Mouse (Mus musculus): ENCODE data around the gene Nacad. TPM values are rescaled to one million over a fixed set of nuclear protein-coding genes. Genes with fewer than 3 reads are reported as not detected.

Gene Nacad
- total RNA-seq, 1 experiment from 2014 or later = 0.05 TPM

DNA sequence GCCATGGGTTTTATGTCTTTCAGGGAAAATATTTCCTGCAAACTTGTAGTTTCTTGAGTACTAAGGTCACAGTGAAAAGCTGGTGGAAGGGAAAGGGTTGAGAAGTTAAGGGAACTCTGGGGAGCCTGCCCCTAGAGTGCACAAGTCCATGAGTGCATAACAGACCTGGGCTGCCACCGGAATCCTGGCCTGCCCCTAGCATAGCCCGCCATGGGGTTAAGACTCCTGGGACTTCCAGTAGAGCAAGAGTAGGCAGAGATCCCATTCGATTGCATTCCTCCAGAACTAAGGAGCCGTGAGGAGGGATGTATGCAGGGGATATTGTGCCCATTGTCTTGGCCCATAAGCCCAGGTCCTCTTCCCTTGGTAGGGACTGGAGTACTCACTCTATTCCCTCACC, 44.4 kb downstream of the Nacad start:
- ATAC-seq (replicated peaks in 1 of 2; ENCODE audit: insufficient read depth in 1 of 2, low FRiP score in 2 of 2, low TSS enrichment in 1 of 2, low read depth in 1 of 2, poor library complexity in 2 of 2, severe bottlenecking in 2 of 2) = no peak

GRCm38 (mm10) chr11:6560655-6561360, 45.0 kb downstream of the Nacad start:
- ATAC-seq (replicated peaks in 1 of 2; ENCODE audit: insufficient read depth in 1 of 2, low FRiP score in 2 of 2, low TSS enrichment in 1 of 2, low read depth in 1 of 2, poor library complexity in 2 of 2, severe bottlenecking in 2 of 2) = peak; percentile 77 to 82

- no peak for ATAC-seq (replicated peaks in 1 of 2; ENCODE audit: insufficient read depth in 1 of 2, low FRiP score in 2 of 2, low TSS enrichment in 1 of 2, low read depth in 1 of 2, poor library complexity in 2 of 2, severe bottlenecking in 2 of 2)
Measured at GRCm38 (mm10) chr11:6559996-6560395, 45.9 kb downstream of the Nacad start.

GRCm38 (mm10) chr11:6558234-6558633, 47.6 kb downstream of the Nacad start:
- ATAC-seq (replicated peaks in 1 of 2; ENCODE audit: insufficient read depth in 1 of 2, low FRiP score in 2 of 2, low TSS enrichment in 1 of 2, low read depth in 1 of 2, poor library complexity in 2 of 2, severe bottlenecking in 2 of 2) = no peak

DNA sequence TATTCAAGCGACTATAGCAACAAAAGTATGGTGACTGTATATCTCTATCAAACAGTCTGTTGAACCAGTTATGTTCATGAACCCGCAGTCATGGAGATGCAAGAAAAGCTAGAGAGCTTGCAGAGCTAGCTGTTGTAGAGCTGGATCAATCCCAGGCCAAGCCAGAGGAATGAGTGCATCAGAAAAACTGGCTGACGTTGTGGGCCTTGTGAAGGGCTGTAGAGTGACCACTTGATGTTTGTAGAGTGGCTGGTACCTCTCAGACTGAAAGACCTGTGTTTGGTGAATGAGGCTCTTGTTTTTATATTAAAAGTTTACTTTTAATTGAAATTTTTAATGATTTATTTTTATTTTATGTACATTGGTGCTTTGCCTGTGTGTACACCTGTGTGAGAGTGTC, 55.7 kb downstream of the Nacad start:
- ATAC-seq (replicated peaks in 1 of 2; ENCODE audit: insufficient read depth in 1 of 2, low FRiP score in 2 of 2, low TSS enrichment in 1 of 2, low read depth in 1 of 2, poor library complexity in 2 of 2, severe bottlenecking in 2 of 2) = no peak

DNA sequence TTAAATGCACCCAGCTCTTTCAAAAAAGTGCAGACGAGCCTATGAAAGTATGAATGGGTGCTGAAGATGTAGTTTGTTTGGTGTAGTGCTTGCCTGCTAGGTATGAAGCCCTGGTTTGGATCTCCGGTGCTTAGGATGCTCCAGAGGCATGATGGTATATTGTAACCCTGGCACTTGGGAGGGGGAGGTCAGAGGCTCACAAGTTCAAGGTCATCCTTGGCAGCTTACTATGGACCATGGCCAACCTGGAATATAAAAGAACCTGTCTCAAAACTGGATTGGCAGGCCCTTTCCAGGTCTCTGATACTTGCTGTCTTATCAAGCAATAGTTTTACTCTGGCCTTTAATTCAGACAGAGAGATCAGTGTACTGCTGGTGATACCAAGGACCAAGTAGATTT, 56.1 kb downstream of the Nacad start:
- ATAC-seq (replicated peaks in 1 of 2; ENCODE audit: insufficient read depth in 1 of 2, low FRiP score in 2 of 2, low TSS enrichment in 1 of 2, low read depth in 1 of 2, poor library complexity in 2 of 2, severe bottlenecking in 2 of 2) = no peak

Other genes starting within 250 kb of the Nacad start
- 11.1 and 14.8 TPM in 2 replicates for gene Zmiz2, start 217.0 kb downstream of the Nacad start, total RNA-seq (2017)
- 1,374 and 1,758 TPM in 2 replicates for gene Ppia, start 190.6 kb downstream of the Nacad start, total RNA-seq (2017)
- 138 and 152 TPM in 2 replicates for gene H2afv, start 161.6 kb downstream of the Nacad start, total RNA-seq (2017)
- 75.8 and 78.8 TPM in 2 replicates for gene Purb, start 130.1 kb downstream of the Nacad start, total RNA-seq (2017)
- 41.4 and 46.3 TPM in 2 replicates for gene Myo1g, start 85.1 kb downstream of the Nacad start, total RNA-seq (2017)
- 46.1 and 80.2 TPM in 2 replicates for gene Ccm2, start 59.2 kb downstream of the Nacad start, total RNA-seq (2017)
- 19.9 and 36.6 TPM in 2 replicates for gene Tbrg4, start 20.0 kb upstream of the Nacad start, total RNA-seq (2017)
- gene Wap, start 32.6 kb upstream of the Nacad start, total RNA-seq (2017) = not detected in 2 replicates
- gene Ramp3, start 52.5 kb upstream of the Nacad start, total RNA-seq (2017) = 0.25 TPM in 1 of 2 replicates, not detected in the other
- gene Gm11983, start 231.6 kb upstream of the Nacad start, total RNA-seq (2017) = not detected in 2 replicates

Measured in hematopoietic stem cell, adult 5-6 weeks (primary cell).